Mouse (Mus musculus) v-Abl transformed pro-B cells (cell line): ENCODE data around the gene Cox4i2.

Experiments
- in situ Hi-C, 2 experiments: fragments of 400-800 bp; cut with MboI; formaldehyde crosslinking; loops; one replicate each; pipeline ENCODE4 v1.15.1; 2025; ENCODE audit not compliant: unreplicated experiment in 2 of 2

The Cox4i2 gene

DNA sequence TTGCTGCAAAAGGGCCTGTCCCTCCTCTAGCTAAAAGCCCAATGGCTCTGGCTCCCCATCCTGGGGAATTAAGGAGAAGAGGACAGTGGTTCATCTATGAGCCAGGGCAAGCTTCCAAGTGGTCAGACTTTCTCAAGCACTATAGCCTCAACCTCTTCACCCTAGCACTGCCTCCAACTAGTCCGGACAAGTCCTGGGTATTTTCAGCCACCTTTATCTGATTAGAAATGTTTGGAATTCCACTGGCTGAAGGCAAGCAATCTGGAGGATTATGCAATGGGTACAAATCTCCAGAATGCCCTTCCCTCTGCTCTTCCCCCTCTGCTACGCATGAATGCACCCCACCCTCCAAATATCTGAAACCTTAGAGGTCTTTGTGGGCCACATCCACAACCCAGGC, 38.5 kb downstream of the Cox4i2 start:
- in situ Hi-C loops: loop anchor here in 1 of 2 experiments (5.0 kb wide), 1 partner anchor 35 kb away; no protein-coding TSS in a partner anchor

DNA sequence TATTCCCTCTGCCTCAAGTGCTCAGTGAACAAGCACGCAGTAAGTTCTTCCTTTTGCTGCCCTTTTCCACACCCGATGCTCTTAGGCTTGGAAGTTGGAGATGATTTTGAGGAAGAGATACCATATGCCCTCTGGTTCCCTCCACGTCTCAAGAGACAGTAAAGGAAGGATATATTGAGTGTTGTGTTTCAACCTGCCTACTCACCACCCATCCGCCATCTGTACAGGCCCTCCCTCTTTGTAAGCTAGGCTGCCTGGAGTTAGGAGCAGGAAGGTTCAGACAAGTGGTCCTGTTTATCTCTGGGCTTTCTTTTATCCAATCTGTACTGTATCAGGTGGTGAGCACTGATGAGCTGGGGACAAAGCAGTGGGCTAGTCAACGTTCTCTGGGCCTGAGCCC, 39.4 kb downstream of the Cox4i2 start:
- in situ Hi-C loops: loop anchor here in 1 of 2 experiments (5.0 kb wide), 1 partner anchor 34 kb away; no protein-coding TSS in a partner anchor

GRCm38 (mm10) chr2:152794281-152794827, 40.4 kb downstream of the Cox4i2 start:
- in situ Hi-C loops: loop anchor here in 1 of 2 experiments (5.0 kb wide), 1 partner anchor 33 kb away; no protein-coding TSS in a partner anchor

GRCm38 (mm10) chr2:152797589-152797988, 43.6 kb downstream of the Cox4i2 start:
- in situ Hi-C loops: no loop called here

DNA sequence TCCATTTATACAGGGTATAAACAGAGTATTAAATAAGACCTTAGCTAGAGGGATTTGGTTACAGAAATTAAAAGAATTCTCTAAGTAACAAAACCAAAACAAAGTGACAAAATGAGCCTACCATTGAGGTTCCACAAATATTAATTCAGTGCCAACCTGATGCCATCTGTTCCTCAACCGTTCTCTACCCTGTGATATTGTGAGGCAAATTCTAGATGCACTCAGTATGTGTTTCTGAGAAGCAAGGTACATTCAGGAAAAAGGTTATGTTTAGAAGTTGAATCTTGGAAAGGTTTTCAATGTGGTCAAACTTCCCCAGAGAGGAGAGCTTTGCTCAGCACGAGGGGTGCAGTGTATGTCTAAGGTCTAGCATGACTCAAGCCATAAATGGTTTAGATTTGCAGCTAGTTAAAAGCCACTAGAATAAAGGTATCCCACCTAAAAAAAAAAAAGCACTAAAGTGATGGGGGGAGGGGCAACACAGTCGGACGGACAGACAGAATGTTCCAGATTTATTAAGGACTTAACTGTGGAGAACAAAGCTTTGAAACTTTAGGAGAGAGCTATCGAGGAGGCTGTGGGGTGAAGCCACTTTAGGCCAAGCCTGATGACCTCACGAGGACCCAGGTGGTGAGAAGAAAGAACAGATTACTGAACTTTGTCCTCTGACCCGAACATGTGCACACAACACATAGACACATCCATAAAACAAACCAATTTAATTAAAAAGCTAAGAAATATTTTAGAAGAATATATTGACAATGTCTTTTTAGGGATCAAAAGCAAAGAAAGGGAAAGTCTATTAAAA, 46.2 kb downstream of the Cox4i2 start:
- in situ Hi-C loops: loop anchor here in 1 of 2 experiments (25.0 kb wide), 1 partner anchor 813 kb away; the partner anchor contains the start of genes Fam110a and Slc52a3

- in situ Hi-C loops: loop anchor here in 1 of 2 experiments (25.0 kb wide), 1 partner anchor 813 kb away; the partner anchor contains the start of genes Fam110a and Slc52a3
Measured at GRCm38 (mm10) chr2:152800762-152801113, 46.8 kb downstream of the Cox4i2 start.

GRCm38 (mm10) chr2:152802303-152802702, 48.3 kb downstream of the Cox4i2 start:
- in situ Hi-C loops: loop anchor here in 1 of 2 experiments (25.0 kb wide), 1 partner anchor 815 kb away; the partner anchor contains the start of genes Fam110a and Slc52a3

DNA sequence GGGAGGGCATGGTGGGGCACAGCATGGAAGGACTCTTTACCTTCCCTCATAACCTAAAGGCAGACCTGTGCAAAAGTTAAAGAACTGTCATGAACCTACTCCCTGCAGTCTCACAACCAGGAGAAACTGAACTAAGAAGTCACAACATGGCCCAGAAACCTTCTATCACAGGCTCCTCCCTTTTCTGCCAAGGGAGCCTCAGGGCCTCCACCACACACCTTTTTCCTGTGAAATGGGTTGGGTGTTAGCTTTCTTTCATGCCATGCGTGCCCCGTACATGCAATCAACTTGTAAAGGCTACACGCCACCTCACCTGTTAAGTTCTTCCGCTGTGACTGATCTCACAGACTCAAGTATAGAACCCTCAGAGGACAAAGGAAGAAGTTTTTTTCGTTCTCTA, 49.1 kb downstream of the Cox4i2 start:
- in situ Hi-C loops: loop anchor here in 1 of 2 experiments (25.0 kb wide), 1 partner anchor 816 kb away; the partner anchor contains the start of genes Fam110a and Slc52a3

- in situ Hi-C loops: loop anchor here in 1 of 2 experiments (25.0 kb wide), 1 partner anchor 817 kb away; the partner anchor contains the start of genes Fam110a and Slc52a3
Measured at GRCm38 (mm10) chr2:152804408-152805110, 50.6 kb downstream of the Cox4i2 start.

GRCm38 (mm10) chr2:152805111-152805490, 51.1 kb downstream of the Cox4i2 start:
- in situ Hi-C loops: loop anchor here in 1 of 2 experiments (25.0 kb wide), 1 partner anchor 818 kb away; the partner anchor contains the start of genes Fam110a and Slc52a3

DNA sequence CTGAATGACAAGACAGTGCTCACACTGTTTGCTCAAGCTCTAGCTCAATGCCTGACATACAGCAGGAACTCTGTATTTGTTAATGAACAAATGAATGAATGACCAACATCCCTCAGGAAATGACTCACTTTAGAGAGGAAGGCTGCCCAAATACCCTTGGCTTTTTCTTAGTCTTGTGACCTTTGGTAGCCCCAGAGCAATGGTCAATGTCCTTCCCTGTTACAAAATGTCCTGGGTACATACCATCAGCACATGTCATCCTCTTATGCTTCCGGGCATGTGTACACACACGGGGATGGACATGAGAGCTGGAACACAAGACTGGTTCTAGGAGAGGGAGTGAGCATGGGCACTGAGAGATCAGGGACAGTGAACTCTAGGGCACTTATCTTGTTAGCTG, 52.1 kb downstream of the Cox4i2 start:
- in situ Hi-C loops: loop anchor here in 1 of 2 experiments (25.0 kb wide), 1 partner anchor 819 kb away; the partner anchor contains the start of genes Fam110a and Slc52a3

DNA sequence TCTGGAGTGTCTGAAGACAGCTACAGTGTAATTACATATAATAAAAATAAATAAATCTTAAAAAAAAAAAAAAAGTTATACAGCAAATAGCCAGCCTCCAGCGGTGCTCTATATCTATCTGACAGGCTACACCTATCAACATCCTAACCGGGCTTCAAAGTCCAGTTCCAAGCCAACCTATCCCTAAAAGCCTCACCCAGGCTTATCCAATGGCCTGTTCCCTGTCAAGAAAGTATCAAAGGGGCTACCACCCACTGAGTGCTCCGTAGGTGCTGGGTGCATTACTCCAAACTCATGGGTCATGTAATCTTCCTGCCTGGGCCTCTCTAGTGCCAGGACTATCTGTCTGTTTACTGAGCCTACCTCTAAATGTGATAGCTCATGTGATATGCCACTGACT, 54.2 kb downstream of the Cox4i2 start:
- in situ Hi-C loops: loop anchor here in 1 of 2 experiments (25.0 kb wide), 1 partner anchor 821 kb away; the partner anchor contains the start of genes Fam110a and Slc52a3

DNA sequence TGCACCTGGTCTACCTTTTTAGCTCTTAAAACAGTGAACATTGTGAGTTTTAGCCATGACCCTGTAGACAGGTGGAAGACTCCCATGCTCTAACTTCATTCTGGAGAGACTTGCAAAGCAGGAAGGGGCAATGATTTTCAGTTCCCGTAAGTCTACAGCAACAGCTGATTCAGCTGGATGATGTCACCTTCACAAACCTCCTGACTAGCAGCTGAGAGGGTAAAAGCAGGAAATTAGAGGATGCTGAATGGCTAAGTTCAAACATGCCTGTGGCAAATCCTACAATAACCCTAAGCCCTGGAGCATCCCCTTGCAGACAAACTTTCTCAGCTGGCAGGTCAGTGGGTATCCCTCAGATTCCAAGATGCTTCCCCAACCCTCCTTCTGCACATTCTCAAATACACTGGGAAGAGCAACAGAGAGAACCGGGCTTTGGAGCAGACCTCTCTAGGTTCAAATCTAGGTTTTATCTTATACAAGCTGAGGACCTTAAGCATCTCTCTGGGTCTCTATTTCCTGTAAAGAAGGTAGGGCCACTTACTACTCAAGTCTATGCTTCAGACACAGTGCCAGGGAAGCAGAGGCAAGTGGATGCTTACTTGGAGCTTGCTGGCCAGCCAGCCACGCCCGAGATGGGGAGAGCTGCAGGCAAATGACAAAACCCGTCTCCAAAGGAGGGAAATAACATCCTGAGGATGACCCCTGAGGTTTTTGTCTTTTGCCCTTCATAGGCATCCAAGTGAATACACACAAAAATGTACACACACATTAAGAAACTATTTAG, 56.4 kb downstream of the Cox4i2 start:
- in situ Hi-C loops: loop anchor here in 1 of 2 experiments (25.0 kb wide), 1 partner anchor 823 kb away; the partner anchor contains the start of genes Fam110a and Slc52a3

DNA sequence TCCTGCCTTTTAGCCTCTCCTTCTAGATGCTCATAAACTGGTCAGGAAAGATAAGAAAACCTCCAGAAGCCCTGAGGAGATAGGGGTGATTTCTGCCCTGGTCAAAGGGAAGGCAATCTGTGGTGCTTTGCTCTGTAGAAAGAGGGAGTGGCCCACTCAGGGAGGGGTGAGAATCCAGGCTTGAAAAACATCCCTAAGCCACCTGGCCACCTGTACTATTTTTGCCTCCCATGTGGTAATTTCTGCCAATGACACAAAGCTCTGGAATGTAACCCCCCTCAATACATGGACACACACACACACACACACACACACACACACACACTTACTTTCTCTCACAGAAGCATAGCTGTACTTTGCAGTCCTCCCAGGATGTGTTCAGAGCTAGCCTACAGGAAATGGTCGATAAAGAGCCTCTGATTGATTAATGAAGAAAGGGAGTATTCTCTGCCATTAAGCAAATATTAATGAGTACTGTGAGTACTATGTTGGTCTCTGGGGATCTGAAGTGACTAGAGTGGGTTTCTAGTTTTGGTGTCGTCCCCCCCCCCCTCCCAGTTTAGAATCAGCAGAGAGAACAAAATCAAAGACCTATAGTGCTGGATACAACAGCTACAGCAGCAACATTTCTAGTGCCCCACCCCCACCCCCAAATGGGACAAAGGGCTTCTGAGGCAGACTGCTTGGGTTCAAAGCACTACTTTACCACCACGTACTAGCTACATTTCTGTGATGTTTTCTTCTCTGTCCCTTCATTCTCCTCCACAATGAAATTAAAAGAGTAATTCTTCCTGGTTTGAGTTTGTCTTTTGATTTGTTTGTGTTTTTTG, 57.6 kb downstream of the Cox4i2 start:
- in situ Hi-C loops: loop anchor here in 1 of 2 experiments (25.0 kb wide), 1 partner anchor 824 kb away; the partner anchor contains the start of genes Fam110a and Slc52a3

DNA sequence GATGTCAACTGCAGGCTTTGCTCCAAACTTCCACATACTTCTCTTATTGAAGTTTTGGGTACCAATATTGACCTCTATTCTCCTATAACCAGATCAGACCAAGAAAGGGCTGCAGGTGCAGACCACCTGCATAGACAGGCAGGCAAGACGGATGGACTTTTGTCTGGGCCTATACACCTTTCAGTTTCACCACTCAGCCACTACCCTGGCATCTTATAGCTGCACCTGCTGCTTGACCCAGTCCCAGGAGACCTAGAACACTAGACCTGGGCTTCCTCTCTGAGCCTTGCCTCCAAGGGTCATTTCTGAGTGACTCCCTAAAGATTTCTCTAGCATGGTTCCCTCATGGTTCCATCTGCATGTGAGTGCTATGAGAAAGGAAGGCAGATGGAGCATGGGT, 59.3 kb downstream of the Cox4i2 start:
- in situ Hi-C loops: loop anchor here in 1 of 2 experiments (25.0 kb wide), 1 partner anchor 826 kb away; the partner anchor contains the start of genes Fam110a and Slc52a3

GRCm38 (mm10) chr2:152814213-152814874, 60.4 kb downstream of the Cox4i2 start:
- in situ Hi-C loops: loop anchor here in 1 of 2 experiments (25.0 kb wide), 1 partner anchor 827 kb away; the partner anchor contains the start of genes Fam110a and Slc52a3
